Mouse (Mus musculus) cortical plate, adult 2 months (tissue): ENCODE measurements around the gene Arf1. TPM values are rescaled to one million over a fixed set of nuclear protein-coding genes. Genes with fewer than 3 reads are reported as not detected.

Experiments
- H3K27ac ChIP-seq: fragments of 200-500 bp; 2 replicates; pipeline ENCODE4 v1.5.1; 2012; ENCODE audit warnings: low read length, control low read depth, inconsistent platforms; ENCODE audit not compliant: insufficient read depth
- H3K4me1 ChIP-seq: fragments of 200-500 bp; 2 replicates; pipeline ENCODE4 v1.6.1; 2011; ENCODE audit warnings: low read length; ENCODE audit not compliant: control insufficient read depth, insufficient read depth
- H3K4me3 ChIP-seq: fragments of 200-500 bp; 2 replicates; pipeline ENCODE4 v1.5.1; 2011; ENCODE audit warnings: mild to moderate bottlenecking, low read length, control low read depth; ENCODE audit not compliant: insufficient read depth
- CTCF ChIP-seq: fragments of 200-500 bp; IDR thresholded peaks from 2 replicates; pipeline ENCODE4 v1.5.1; 2011; ENCODE audit warnings: mild to moderate bottlenecking, control low read depth, low read length; ENCODE audit not compliant: insufficient read depth; ENCODE audit errors: extremely low read depth
- POLR2A ChIP-seq: fragments of 200-500 bp; IDR thresholded peaks from 2 replicates; pipeline ENCODE4 v1.6.1; 2011; ENCODE audit warnings: mild to moderate bottlenecking, low read length, control low read depth; ENCODE audit not compliant: insufficient read depth; ENCODE audit errors: extremely low read depth
- polyA plus RNA-seq: library from polyadenylated mRNA; depleted of rRNA; stranded (reverse); fragments of >200 nt; gene quantifications from 2 replicates; pipeline ENCODE4 v1.2.3, GENCODE M21; 2012; rRNA removed

The Arf1 gene
- polyA plus RNA-seq, 1 experiment, result 571 TPM

DNA sequence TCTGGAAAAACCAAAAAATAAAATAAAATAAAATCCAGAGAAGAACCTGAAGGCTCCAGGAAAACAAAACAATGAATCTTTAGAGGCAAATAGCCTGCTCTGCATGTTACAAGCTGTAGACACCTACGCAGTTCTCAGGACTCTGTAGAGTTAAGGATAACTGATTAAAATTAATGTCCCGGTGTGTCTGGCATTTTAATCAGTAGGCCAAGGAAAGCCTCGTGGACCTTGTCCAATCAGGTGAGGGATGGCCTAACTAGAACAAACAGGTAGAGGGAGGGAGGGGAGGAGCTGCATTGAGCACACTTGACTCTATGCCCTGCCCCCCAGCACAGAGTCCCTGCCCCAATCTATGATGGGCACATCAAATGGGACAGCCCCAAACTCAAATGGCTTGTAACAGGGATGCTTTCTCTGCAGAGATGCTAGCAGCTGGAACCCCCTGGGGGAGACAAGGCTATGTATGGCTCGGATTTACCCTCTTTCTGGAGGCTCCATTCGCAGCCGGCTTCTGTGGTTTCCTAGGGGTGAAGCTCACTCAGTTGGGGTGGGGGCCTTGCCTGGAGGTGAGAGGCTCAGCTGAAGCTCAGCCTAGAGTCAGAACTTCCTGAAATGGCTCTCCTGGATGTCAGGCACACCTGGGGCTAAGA lies 53.8 kb downstream of the Arf1 start:
- Histone ChIP-seq H3K4me1 (no peaks in the 10 kb centered on the region), H3K4me3 (no peak overlapping the region), H3K27ac (no peak overlapping the region)
- TF ChIP-seq POLR2A (no peak), CTCF (no peak)

DNA sequence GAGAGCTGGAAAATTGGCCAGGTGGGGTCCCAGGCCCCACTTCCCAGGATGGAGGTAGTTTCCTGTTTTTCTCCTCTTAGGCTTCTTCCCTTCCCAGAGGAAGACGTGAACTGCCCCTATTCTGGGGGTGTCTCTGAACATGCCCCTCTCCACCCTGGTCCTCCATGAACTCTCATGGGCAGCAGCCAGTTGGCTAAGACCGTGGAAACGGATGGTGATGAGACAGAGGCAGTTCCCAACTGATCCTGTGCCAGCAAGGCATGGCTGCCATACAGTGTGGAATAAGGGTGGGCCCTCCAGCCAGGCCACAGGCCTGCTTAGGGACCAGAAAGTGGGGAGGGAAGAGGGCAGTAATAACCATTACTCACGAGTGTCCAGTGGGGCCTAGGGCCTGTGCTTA lies 57.5 kb downstream of the Arf1 start:
- no peak overlapping the region for H3K27ac ChIP-seq
- H3K4me3 ChIP-seq, result no peak overlapping the region
- TF ChIP-seq POLR2A, result no peak
- no peak for TF ChIP-seq CTCF
- no peaks in the 10 kb centered on the region for H3K4me1 ChIP-seq

DNA sequence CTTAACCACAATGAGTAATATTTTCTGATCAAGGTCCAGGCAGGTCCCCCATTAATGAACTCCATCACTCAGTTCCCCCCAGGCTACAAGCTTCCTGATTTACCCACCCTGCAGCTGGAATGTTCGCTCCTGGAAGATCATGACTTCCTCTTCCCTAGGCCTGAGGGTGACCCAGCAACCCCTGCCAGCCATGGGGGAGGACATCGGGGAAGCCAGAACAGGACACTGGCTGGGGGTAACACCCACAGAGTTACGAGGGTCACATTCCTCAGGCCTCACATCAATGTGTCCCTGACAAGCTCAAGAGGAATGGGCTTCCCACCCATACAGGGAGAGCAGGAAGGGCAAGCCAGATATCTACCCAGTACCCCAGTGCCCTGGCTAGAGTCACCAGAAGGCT lies 58.3 kb downstream of the Arf1 start:
- Histone ChIP-seq H3K4me1 (no peaks in the 10 kb centered on the region), H3K4me3 (no peak overlapping the region), H3K27ac (no peak overlapping the region)
- TF ChIP-seq CTCF (no peak), POLR2A (no peak)

DNA sequence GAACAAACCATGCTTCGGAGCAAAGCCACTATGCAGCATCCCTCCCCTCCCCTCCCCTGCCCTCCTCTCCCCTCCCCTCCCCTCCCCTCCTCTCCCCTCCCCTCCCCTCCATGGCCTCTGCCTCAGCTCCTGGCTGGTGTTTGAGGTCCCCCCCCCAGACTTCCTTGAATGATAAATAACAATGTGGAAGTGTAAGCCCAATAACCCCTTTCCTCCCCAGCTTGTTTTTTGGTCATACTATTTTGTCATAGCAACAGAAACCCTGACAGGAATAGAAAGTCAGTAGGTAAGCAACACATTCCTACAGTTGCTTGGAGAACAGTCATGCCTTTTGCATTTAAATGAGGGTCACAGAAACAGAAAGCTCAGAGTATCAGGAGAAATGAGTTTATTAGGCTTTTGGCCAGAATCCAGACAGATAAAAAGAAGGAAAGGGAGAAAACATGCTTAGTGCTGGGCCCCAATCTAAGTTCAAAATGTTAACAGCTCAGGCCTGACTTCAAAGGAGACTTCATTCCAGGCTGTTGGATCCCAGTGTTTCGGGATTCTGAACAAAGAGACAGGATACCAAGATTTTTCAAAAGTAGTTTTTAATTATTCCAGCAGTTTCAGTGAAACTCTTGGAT lies 62.3 kb downstream of the Arf1 start:
- TF ChIP-seq POLR2A, result no peak
- TF ChIP-seq CTCF, result no peak
- H3K4me1 ChIP-seq, result peaks cover 4% of the 10 kb centered on the region; the same call in 1 of the 2 replicates
- H3K27ac ChIP-seq, result no peak overlapping the region
- H3K4me3 ChIP-seq, result no peak overlapping the region

DNA sequence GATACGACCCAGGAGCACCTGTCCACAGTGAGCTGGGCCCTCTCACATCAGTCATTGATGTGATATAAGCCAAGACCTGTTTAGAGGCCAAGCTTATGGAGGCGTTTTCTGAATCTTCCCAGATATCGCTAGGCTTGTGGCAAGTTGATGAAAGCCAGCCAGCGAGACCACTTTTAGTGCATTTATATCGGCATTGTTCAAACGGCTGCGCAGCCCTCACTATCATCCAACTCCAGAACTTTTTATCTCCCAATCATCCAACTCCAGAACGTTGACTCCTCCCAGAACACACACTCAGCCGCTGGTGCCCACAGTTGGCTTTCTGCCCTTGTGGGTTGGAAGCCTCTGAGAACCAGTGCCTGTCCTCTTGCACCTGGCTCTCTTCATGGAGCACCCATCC lies 63.7 kb downstream of the Arf1 start:
- Histone ChIP-seq H3K4me1 (peaks cover 4% of the 10 kb centered on the region; the same call in 1 of the 2 replicates), H3K27ac (no peak overlapping the region), H3K4me3 (no peak overlapping the region)
- no peak for TF ChIP-seq CTCF
- no peak for TF ChIP-seq POLR2A

DNA sequence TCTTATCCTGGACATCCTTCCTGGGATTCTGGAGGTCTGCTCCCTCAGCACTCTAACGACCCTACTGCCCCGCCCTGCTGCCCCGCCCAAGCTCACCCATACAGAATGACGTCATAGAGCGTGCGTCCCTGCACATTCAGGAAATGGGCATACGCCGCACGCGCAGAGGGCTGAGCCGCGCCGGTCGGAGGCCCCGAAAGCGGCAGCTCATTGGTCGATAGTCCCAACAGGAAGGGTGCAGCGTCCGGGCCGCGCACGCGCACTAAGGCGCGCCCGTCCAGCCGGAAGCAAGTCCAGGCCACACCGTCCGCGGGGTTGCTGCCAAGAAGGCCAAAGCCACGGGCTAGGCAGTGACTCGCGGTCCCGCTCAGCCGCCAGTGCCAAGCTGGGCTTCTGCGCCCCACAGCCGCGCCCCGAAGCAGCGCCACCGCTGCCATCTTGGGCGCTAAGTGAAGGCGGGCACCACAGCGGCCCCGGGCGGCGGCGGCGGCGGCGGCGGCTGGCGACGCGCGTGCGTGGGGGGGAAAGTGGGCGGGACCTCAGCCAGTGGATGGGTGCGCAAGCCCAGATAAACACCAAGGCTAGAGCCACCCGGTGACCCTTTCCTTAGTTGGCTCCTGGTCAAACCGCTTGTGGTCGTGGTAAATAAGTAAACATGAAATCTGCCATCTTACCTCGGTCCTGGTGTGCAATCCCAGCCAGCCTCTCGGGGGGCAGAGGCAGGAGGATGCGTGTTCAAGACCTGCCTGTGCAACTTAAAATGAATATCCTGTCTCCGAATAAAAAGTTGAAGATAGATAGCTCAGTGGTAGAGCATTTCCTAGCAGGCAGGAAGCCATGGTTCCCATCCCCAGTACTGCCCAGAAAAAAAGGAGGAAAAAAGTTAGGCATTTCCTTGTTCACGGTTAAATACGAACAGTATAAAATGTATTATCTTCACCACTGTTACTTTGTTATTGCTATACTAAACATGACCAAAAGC lies 64.5 kb downstream of the Arf1 start, which contains the start of gene Iba57:
Gene Iba57 (minus strand): TSS at position 485 of the 982 bp plus-strand sequence.
- Histone ChIP-seq H3K27ac (peak within 1 kb of the TSS; percentile 99), H3K4me3 (peak within 1 kb of the TSS; percentile 47), H3K4me1 (peaks cover 4% of the 10 kb centered on the region; the same call in 1 of the 2 replicates)
- no peak for TF ChIP-seq CTCF
- TF ChIP-seq POLR2A, result peak; percentile 19; the same call in 1 of the 2 replicates

DNA sequence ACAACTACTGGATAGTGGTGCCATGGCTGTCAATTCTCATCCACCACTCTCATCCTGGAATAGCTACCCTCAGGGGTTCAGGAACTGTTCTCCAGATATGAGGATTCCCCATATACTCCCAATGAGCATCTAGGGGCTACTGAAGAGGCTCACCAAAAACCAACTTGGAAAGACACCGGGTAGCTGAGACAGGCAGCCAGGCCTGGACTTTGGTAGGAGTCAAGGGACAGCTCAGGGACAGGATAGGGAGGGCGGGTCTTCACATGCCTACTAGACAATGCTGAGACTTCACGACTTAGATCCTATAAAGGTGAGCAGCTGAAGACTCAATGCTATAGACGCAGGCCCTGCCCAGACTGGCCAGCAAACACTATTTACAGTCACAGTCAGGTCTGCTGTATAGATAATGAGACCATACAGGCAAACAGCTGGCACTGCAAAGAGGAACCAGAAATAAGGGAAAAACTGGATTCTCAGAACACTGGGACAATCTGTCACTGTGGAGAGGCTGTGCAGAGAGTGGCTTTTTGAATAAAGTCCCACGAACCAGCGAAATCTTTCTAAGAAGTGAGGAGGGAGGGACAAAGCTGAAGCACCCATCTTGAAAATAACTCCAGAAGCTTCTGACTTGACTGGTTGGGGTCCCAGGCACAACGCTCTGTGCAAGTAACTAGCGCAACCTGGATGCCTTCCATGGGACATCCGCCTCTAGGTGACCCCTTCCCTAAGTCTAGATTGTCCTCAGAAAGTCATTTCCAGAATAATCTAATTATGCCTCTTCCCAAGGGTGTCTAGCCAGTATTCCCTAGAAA lies 65.4 kb downstream of the Arf1 start:
- TF ChIP-seq POLR2A (no peak), CTCF (no peak)
- Histone ChIP-seq H3K4me3 (peak overlapping the region; percentile 47), H3K27ac (peak overlapping the region; percentile 27; the same call in 1 of the 2 replicates), H3K4me1 (peaks cover 4% of the 10 kb centered on the region; the same call in 1 of the 2 replicates)

Other genes with a start within 250 kb of the Arf1 start
- gene Obscn, start 91.9 kb downstream of the Arf1 start, polyA plus RNA-seq, result 2.2 TPM in 2 replicates
- 5.0 and 6.2 TPM in 2 replicates for gene Iba57, start 64.5 kb downstream of the Arf1 start, polyA plus RNA-seq
- gene Gjc2, start 45.1 kb downstream of the Arf1 start, polyA plus RNA-seq, result 24.8 and 32.3 TPM in 2 replicates
- 278 and 287 TPM in 2 replicates for gene Guk1, start 36.1 kb downstream of the Arf1 start, polyA plus RNA-seq
- gene Mrpl55, start 25.8 kb downstream of the Arf1 start, polyA plus RNA-seq, result 53.6 and 57.1 TPM in 2 replicates
- 29.5 and 31.0 TPM in 2 replicates for gene 2310033P09Rik, start 19.9 kb downstream of the Arf1 start, polyA plus RNA-seq
- 0.06 TPM in 1 of 2 replicates, not detected in the other for gene Wnt3a, start 62.5 kb upstream of the Arf1 start, polyA plus RNA-seq
- gene Wnt9a, start 78.7 kb upstream of the Arf1 start, polyA plus RNA-seq, result 15.9 and 18.5 TPM in 2 replicates
- gene Prss38, start 147.4 kb upstream of the Arf1 start, polyA plus RNA-seq, result 0.23 and 0.31 TPM in 2 replicates
- 15.7 and 16.1 TPM in 2 replicates for gene Jmjd4, start 221.8 kb upstream of the Arf1 start, polyA plus RNA-seq
- gene Snap47, start 222.9 kb upstream of the Arf1 start, polyA plus RNA-seq, result 467 and 482 TPM in 2 replicates
- gene Zfp867, start 244.2 kb upstream of the Arf1 start, polyA plus RNA-seq, result 2.9 and 3.8 TPM in 2 replicates